Mouse (Mus musculus): ENCODE data around the gene Myct1. TPM values are rescaled to one million over a fixed set of nuclear protein-coding genes. Genes with fewer than 3 reads are reported as not detected.

Myct1 gene
- polyA plus RNA-seq, 1 experiment from 2014 or later = 0.88 TPM

DNA sequence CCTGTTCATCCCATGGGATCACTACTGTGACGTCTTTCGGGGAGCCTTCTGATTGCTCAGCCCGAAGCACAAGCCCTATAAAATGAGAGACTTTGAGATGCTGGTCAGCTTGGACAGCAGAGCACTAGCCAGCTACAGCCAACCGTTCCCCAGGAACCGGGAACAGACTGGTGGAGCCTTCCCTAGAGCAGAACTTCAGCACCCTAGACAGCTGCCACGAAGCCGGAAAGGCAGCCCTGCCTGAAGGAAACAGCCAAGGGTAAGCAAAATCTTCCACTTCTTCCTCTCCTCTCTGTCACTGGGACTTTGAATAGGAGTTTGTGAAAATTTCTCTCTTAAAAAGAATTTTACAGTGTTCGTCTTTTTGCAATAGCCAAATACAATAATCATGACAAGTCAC lies 45.5 kb downstream of the Myct1 start, which contains the start of gene Vip:
Gene Vip (plus strand): TSS at position 107 of the 400 bp plus-strand sequence.
- 38% methylated on average over 8 of the region's 8 CpGs for WGBS

More for the DNA sequence above, 45.5 kb downstream of the Myct1 start, which contains the start of gene Vip:
- no peaks in the 10 kb centered on the region for H3K27me3 ChIP-seq (ENCODE audit: control insufficient read depth, insufficient read depth, low read length)
- no peak within 1 kb of the TSS for H3K4me3 ChIP-seq (ENCODE audit: low read depth, low read length)
- H3K27ac ChIP-seq (ENCODE audit: low read depth, low read length) = no peak within 1 kb of the TSS
- no peaks in the 10 kb centered on the region for H3K36me3 ChIP-seq (ENCODE audit: control insufficient read depth, insufficient read depth, low read length)
- H3K4me2 ChIP-seq (ENCODE audit: low read depth, low read length) = no peak within 1 kb of the TSS
- H3K9me3 ChIP-seq (ENCODE audit: control insufficient read depth, low read length) = no peaks in the 10 kb centered on the region
- ATAC-seq (ENCODE audit: low read depth) = no peak
- H3K4me1 ChIP-seq (ENCODE audit: control insufficient read depth, insufficient read depth, low read length) = no peaks in the 10 kb centered on the region
- no peak within 1 kb of the TSS for H3K9ac ChIP-seq (replicated peaks; ENCODE audit: low read depth, low read length)

Other genes with a start within 250 kb of the Myct1 start
- 19.0 and 29.5 TPM in 2 replicates for gene Syne1, start 42.3 kb upstream of the Myct1 start, polyA plus RNA-seq (2014; fragmentation: Nextera tagmentation; extraction: Ambion mirVana)
- 0.68 and 1.2 TPM in 2 replicates for gene Vip, start 45.4 kb downstream of the Myct1 start, polyA plus RNA-seq (2014; fragmentation: Nextera tagmentation; extraction: Ambion mirVana)
- 6.2 and 7.4 TPM in 2 replicates for gene Fbxo5, start 211.8 kb downstream of the Myct1 start, polyA plus RNA-seq (2014; fragmentation: Nextera tagmentation; extraction: Ambion mirVana)
- 11.4 and 13.1 TPM in 2 replicates for gene Mtrf1l, start 230.1 kb downstream of the Myct1 start, polyA plus RNA-seq (2014; fragmentation: Nextera tagmentation; extraction: Ambion mirVana)

All from neural tube, embryonic 14.5 days (tissue).